Mouse (Mus musculus) testis, adult 2 months (tissue): Measurements from ENCODE around the gene Bcar3.

Experiments used
- CTCF ChIP-seq: fragments of 200-500 bp; IDR thresholded peaks from 2 replicates; pipeline ENCODE4 v1.5.1; 2012; ENCODE audit warnings: low read depth, mild to moderate bottlenecking, inconsistent platforms, low read length, moderate library complexity; ENCODE audit not compliant: control insufficient read depth, insufficient read depth, insufficient replicate concordance
- POLR2A ChIP-seq: fragments of 200-500 bp; IDR thresholded peaks from 2 replicates; pipeline ENCODE4 v1.6.1; 2012; ENCODE audit warnings: low read depth, mild to moderate bottlenecking, inconsistent platforms, low read length, moderate library complexity; ENCODE audit not compliant: control insufficient read depth

GRCm38 (mm10) chr3:122490574-122490973 lies 196.6 kb downstream of the Bcar3 start:
- TF ChIP-seq POLR2A (no peak), CTCF (no peak)
